Mouse (Mus musculus) left cerebral cortex, adult 9 months (tissue): Measurements from ENCODE around the gene Tex22.

Experiments used
- DNase-seq, 2 experiments: peaks; one replicate each; pipeline ENCODE4 v3.0.0; 2022; ENCODE audit warnings: low spot score in 2 of 2

The Tex22 gene

DNA sequence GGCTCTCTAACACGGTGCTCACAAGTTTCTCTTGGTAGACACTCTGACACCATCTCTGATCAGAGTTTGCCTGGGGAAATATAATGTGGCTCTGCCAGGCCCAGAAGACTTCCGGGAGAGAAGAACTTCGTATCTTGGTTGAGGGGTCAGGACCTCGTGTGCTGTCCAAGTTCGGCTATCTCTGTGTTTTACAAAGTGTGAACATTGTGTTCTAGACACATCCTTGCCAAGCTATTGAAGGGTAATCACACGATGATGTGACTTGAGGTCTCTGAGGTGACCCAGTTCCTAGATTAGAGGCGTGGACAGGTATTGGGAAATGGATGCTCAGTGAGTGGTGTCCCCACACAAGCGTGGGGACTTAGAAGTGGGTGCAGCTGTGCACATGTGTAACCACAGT, 18.2 kb upstream of the Tex22 start:
- DNase-seq = no peak

DNA sequence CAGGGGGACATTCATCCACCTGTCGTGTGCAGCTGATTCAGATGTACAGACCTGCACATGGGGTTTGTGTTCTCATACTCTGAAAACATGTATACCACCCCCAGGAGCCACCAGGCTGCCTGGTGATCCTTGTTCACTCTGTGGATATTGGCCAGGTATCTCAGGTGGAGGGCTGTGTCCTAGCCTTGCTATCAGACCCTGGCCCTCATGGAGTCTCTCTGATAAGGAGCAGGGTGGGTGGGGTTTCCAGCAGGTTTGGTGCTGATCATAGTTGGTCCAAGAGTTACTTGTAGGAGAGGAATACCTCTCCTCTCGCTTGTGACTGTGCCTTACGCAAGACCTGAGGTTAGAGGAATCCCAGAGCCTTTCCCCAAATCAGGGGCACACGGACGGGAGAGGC, 14.1 kb upstream of the Tex22 start:
- DNase-seq = no peak

DNA sequence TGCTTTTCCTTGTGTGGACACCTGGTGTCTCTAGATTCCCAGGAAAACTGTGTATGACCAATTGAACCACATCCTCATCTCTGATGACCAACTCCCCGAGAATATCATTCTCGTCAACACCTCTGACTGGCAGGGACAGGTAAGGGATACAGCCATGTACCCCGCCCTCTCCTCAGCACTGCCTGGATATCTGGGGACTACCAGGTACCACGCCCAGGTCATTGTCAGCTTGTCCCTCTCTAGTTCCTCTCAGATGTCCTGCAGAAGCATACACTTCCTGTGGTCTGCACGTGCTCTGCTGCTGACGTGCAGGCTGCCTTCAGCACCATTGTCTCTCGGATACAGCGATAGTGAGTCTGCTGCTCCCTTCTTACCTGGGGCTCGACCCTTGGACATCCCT, 12.7 kb upstream of the Tex22 start:
- no peak for DNase-seq

DNA sequence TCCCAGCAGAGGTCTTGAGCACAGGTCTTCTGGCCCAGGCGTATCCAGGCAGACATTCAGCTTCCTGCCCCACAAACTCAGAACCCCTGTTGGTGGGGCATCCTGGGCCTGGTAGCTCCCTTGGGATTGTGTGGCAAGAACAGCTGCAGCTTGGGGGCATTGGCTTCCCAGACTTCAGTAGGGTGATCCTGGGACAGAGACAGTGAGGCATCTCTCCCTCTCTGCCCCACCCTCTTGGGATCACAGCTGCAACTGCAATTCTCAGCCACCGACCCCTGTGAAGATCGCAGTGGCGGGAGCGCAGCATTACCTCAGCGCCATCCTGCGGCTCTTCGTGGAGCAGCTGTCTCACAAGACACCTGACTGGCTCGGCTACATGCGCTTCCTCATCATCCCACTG, 12.1 kb upstream of the Tex22 start:
- DNase-seq = no peak

DNA sequence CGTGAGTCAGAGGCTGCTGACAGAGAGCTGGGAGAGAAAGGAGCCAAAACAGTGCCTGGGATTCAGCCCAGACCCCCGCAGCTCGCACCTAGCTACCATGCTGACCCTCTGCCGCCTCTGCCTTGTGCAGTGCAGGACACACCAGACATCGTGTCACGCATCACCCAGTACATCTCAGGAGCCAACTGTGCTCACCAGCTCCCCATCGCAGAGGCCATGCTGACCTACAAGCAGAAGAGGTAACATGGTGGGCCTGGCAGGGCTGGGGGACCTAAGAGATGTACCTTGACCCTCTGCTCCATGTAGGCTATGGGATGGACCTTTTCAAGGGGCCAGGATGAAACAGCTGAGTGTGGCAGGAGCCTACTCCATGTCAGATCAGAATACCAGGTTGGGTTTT, 10.6 kb upstream of the Tex22 start:
- no peak for DNase-seq

DNA sequence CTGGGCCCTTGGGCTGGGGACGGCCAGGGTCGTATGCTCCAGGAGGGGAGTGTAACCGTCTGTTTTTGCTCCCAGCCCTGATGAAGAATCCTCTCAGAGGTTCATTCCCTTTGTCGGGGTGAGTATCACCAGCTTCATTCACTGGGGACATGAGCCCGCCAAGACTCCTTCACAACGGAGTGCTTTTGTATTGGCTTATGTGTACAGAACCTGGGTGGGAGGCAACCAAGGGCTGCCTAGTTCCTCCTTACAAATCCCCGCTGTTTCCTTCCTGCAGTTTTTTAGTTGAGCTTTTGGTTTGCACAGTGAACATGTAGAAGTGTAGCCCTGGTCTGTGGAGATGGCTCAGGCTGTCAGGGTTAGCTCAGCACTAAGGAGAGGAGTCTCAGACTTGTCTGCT, 6.3 kb upstream of the Tex22 start:
- no peak for DNase-seq

DNA sequence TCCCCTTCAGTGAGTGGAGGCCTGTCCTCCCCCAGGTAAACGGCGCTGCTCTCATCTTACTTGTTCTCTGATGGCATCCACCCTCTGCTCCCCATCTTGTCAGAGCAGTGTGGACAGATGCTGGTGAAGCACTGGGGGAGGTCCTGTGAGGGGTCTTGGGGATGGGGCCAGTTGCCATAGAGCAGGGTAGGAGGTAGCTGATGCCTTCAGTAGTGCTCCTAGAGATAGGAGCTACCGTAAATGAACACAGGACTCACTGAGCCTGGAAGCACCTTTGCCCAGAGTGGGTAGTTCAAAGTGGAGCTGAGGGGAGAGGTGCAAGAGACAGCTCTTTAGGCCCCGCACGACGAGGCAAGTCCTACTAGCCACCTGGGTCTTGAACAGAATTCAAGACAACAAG, 4.9 kb upstream of the Tex22 start:
- DNase-seq = no peak

DNA sequence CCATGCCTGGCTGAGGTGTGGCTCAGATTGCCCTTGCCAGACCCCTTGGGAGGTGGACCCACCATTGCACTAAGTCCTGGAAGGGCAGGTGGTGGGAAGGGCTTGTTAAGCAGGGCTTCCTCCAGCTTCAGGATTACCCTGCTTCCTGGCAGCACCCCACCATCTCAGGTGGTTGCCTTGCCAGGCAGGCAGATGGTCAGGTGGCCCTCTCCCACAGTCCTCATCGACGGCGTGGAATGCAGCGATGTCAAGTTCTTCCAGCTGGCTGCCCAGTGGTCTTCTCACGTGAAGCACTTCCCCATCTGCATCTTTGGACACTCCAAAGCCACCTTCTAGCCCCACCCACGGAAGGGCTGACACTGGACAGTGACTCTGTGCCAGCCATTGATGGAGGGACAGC, 3.0 kb upstream of the Tex22 start:
- DNase-seq = no peak

DNA sequence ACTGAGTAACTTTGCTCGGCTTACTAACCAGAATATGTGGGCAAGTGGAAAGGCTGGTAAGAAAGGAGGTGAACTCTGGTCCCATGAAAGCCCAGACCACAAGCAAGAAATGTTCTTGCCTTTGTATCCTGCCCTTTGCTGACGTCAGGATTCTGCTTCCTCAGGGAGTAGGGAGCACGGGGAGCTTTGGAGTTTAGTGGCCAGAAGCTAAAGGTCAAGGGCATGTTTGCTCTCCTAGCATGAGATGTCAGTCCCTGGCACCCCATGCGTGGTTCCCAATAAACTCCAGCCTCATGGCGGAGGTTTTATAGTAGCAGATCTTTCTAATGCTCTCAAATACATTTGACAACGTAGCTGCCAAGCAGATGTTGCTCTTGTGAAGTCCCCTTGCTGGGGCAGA, 2.5 kb upstream of the Tex22 start:
- DNase-seq = no peak

DNA sequence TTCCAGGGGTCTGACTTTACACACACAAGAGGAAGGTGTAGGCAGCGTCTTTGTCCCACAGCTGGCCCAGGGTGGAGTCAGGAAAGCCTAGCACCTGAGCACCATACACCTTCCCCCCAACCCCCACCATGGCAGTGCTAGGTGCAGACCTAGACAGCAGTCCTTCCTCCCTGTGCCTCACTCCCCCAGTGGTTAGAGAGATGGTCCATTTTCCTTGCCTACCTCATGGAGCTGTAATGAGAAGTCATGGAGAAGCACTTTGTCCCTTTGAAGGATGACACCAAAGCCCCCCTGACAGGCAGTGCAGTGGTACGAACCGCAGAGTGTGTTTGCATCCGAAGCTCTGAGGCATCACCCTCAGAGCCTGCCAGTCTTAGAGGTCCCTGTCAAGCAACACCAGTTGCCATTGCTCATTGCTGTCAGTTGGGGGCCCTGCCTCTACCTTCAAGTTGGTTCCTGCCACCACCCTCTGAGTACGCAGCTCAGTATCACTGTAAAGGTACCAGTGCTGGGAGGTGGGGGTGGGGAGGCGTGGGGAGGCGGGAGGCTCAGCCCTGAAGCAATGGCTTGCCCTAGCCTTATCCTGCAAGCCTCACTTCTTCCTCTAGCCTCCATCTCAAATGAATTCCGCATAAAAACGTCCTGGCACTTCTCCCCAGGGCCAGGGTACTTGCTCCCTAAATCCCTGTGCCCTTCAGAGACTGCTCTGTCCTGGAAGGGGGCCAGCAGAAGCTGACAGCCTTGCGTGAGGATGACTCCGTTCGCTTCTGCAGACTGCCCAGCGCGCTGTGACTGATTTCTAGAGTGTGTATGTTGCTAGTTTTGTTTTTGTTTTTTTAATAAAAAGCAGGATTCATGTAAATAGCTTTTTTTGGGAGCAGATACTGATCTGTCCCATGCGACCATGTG, 628 bp upstream of the Tex22 start:
- no peak for DNase-seq

DNA sequence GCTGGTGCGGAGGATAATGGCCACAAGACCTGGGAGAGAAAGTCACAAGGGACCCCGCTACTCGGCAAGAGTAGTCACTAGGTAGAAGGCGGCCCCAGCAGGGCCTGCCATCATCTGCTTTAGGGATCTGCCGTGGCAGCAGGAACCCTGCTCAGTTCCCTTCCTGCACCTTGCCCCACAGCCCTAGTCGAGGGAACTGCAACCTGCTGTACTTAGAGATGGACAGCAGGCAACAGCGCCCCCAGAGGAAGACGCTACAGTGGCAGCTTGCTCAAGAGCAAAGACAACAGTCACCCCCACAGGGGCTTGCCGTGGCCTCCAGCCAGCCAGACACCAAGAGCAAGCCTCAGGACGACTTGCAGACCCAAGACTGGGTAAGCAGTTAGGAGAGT, 757 bp downstream of the Tex22 start:
- peak; percentile 66 to 86 for DNase-seq

DNA sequence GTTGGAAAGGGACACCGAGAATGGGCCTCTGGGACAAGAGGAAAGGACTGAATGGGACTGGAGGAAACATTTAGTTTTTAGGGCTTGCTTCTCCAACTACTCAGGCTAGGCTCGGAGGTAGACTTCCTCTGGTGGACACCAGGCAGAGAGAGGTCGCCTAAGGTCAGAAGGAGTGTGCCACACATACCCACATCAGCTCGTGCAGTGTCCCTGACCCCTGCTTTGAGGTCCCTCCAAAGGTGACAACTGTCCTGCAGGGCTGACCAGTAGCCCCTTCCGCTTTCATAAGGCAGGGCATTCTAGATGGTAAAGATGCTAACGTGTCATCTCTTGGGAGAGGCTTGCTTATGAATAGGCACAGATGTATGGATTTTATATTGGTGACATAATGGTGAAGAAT, 1.2 kb downstream of the Tex22 start:
- no peak for DNase-seq

DNA sequence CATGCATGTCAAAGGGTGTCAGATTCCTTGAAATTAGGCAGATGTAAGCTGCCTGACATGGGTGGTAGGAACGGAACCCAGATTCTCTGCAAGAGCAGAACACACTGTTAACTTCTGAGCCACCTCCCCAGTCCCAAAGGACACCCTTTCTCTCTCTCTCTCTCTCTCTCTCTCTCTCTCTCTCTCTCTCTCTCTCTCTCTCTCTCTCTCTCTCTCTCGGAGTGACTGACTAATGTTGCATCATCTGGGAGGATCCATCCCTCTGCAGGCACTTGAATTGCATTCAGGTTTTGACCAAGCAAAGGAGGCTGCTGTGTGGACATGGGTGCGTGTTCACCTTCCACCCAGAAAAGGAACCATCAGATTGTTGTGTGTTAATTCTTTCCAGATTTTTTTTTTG, 13.0 kb downstream of the Tex22 start:
- no peak for DNase-seq

DNA sequence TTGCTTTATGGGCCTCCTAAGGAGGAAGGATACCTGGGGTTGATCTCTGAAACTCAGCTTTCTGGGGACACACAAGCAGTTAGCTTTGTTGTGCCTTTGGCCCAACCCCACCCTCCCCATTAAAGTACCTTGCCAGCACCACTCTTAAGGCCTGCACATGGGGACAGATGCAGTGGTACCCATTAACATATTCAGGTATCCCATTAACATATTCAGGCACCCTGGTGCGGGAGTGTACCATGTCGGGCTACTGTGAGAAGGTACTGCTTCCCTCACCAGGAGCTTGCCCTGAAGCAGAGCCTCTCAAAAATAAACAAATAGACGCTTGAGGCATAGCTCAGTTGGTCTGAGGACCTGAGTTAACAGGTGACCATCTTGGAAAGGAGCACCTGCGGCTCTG, 13.7 kb downstream of the Tex22 start:
- DNase-seq = no peak

DNA sequence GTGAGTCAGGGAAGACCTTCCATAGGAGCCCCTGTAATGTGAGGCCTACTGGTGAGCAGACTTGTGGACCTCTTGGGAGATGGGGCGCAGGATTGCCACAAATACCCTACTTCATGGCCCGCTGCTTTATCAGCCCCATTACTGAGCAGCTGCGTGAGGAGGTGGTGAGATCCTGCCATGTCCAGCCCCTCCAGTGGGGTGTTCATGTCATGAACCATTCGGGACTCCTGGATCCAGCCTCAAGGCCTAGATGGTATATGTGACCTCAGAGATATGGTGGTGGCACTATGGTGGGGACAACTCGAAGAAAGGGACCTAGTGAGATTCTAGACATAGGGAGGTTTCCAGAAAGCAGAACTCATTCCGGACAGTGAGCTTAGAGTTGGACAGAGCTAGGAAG, 14.8 kb downstream of the Tex22 start:
- no peak for DNase-seq

DNA sequence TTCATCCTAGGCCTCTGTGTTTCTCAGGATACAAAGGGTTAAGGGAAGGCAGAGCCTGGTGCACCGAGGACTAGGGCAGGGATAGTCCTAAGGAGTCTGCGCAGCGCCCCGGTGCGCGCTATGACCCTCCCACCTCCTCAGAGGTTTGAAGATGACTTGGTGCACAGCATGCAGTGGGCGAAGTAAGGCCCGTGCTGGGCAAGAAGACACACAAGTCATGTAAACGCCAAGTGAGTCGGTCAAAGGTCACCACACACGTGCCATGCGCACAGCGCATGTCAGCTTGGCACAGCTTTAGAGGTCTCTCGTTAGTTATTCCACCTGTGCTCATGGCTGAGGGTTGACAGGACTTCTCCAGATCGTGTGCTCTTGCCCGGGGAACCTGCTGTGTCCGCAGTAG, 15.8 kb downstream of the Tex22 start:
- DNase-seq = no peak

DNA sequence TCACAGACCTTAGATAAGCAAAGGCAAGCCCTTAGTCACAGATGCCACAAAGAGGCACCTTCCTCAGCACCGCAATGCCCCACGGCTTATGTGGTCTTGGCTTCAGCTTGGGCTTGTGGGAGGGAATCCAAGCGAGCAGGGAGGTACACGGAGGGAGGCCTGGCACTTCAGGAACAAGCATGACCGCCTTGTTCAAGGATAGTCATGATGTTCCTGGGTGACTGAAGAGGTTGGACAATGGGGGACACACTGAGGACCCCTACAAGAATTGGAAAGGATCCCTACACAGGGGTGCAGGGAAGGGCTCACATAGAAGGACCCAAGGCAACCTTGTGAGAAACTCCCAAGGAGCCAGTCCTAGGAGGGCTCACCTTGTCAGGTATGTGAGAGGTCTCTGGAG, 22.7 kb downstream of the Tex22 start:
- DNase-seq = no peak

DNA sequence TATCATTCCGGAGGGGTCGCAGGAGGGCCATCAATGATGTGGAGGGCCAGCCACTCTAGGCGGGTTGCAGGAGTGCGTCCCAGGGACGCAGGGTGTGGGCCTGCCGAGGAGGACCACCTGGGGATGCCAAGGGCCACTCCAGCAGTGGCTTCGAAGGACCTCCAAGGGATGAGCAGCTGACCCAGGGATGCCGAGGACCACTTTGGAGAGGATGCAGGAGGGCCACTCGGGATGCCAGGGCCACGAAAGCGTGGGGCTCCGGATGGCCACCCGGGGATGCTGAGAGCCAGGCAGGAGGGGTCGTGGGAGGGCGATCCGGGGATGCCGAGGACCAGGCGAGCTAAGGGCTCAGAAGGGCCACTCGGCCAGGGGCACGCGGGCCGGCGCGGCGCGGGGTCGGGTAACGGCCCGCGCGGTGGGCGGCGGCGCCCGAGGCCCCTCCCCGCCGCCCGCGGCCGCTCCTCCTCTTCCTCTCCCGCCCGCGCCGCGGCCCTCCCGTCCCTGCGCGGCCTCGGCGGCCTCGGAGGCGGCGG, 23.5 kb downstream of the Tex22 start, which contains the start of gene Mta1:
Mta1 (plus strand) TSS at position 530 of the 533 bp plus-strand sequence.
- DNase-seq = no peak

DNA sequence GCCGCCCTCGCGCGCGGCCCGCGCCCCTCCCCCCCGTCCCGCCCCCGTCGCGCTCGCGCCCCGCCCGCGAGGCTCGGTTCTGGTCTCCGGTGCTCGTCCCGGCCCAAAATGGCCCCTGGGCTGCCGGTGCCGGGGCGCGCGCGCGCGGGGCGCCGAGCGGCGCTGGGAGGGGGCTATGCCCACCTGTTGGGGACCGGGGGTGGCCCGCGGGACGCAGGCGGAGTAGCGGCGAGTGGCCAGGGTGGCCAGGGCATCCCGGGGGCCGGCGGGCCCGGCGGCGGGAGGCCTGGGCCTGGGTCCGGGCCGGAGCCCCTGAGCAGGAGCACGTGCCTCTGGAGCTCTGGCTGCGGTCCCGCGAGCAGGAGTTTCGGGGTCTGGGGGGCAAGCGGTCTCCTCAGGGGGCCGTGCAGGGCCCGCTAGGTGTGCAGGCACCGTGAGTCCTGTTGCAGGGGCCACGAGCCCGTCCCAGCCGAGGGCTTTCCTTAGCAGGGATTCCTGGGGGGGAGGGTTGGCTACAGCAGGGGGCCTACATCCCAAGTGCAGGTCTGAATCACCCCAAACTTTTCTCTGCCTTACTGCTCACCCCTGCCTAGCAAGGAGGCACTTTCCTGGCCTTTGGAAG, 24.3 kb downstream of the Tex22 start:
- DNase-seq = no peak

DNA sequence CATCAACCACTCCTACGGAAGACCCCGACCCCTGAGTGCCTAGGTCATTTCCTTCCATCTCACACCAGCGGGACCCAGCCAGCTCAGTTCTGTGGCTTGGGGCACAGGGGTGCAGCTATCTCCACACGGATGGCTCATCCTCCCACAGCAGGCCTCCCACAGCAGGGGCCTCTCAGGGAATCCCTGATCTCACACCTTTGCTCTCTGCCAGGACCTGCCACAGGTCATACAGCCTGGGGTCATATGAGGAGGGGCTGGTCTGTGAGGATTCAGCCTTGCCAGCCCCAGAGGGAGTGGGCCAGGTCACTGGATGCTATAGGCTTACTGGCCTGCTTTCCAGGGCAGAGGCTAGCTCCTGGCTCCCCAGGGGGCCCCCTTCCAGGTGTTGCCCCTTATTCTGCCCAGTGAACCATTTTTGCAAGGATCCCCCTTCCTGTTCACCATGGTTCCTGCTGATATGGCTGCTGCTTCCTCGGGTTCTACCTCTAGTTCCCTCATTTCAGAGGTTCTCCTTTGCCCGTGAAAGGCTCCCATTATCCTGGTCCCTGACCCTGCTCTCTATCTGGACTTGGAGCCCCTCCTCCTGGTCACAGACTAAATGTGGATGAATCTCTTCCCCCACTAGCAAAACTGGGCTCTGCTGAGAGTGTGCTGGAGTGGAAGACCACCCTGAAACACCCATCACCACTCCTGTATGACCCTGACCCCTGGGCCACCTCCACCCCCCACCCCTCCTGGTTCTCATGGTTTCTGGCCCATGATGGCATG, 25.4 kb downstream of the Tex22 start:
- no peak for DNase-seq

DNA sequence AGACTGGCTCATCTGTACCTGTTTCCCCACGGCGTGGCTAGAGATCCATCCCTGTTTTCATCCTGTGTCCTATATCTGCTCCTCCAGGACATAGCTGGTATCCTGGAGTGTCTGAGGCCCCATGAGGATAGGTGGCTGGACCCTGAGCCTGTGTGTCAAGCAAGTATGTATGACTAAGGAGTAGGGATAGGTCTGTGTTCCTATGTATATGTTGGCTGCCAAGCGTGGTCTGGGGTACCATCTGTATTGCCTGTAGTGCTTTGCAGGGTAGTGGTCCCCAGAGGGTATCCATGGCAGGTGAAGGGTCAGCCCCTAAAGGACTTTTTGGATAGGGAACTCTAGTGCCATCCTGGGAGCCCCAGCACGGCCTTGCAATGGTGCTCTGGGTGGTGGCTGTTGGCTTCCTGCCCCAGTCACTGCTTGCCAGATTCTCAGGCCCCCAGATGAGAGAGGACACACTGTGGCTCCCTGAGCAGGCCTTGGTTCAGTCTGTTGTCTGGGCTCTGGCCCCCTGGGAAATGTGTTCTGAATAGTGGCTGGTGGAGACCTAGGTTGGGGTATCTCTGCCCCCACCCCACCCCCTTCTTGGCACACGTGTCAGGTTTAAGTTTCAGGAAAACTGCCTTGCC, 26.3 kb downstream of the Tex22 start:
- no peak for DNase-seq
